Mouse (Mus musculus) thymus, adult 2 months (tissue): ENCODE data around the gene Inhbc.

ENCODE experiments used
- CTCF ChIP-seq: fragments of 200-500 bp; IDR thresholded peaks from 2 replicates; pipeline ENCODE4 v1.5.1; 2012; ENCODE audit warnings: mild to moderate bottlenecking, control low read depth, low read length, moderate library complexity, borderline replicate concordance; ENCODE audit not compliant: control insufficient read depth, poor library complexity, insufficient read depth; ENCODE audit errors: extremely low read depth
- POLR2A ChIP-seq: fragments of 200-500 bp; IDR thresholded peaks from 2 replicates; pipeline ENCODE4 v1.6.1; 2012; ENCODE audit warnings: mild to moderate bottlenecking, low read length, control low read depth, moderate library complexity; ENCODE audit not compliant: control insufficient read depth, poor library complexity, insufficient read depth; ENCODE audit errors: extremely low read depth

DNA sequence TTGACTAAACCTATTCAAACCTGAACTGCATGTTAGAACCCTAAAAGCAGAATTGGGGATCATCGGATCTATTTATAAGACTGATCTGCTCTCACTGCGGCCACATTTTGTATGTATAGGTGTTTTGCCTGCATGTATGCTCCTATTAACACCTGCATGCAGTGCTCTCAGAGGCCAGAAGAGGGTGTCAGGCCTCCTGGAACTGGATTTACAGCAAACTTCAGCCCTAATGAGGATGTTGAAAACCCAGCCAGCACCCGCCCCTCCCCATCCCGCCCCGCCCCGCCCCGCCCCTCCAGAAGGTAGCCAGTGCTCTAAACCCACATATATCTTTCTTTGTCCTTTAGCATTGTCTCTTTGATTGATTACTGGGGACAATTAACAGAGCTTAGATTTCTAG lies 45.7 kb downstream of the Inhbc start:
- TF ChIP-seq CTCF (no peak), POLR2A (no peak)
